Mouse (Mus musculus): Measurements from ENCODE around the gene Csnk1g2.

DNA sequence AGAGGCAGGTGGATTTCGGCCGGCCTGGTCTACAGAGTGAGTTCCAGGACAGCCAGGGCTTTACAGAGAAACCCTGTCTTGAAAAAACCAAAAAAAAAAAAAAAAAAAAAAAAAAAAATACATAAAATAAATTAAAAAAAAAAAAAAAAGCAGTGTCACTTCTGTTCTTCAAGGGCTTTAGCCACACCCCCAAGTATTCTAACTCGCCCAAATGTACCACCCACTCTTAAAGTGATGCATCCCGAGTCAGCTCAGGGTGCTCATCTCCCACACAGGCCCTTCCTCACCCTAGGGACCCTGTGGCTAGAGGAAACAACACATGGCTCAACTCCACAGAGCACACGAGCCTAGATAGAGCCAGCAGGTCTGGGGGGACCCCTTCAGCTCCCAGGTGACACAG, 39.6 kb upstream of the Csnk1g2 start:
- TF ChIP-seq POLR2A (IDR thresholded peaks at IDR 0.05; ENCODE audit: borderline replicate concordance, extremely low read depth, low read depth, low read length) (no peak), CTCF (IDR thresholded peaks at IDR 0.05; ENCODE audit: insufficient read depth, low read length) (no peak)

Measured in lung, adult 2 months (tissue).